Mouse (Mus musculus): Measurements from ENCODE around the gene Fsd2. TPM values are rescaled to one million over a fixed set of nuclear protein-coding genes. Genes with fewer than 3 reads are reported as not detected.

Gene Fsd2
- polyA plus RNA-seq (2015; fragmentation: Nextera tagmentation; extraction: Ambion mirVana) = 0.21 and 0.59 TPM in 2 replicates

- ATAC-seq (ENCODE audit: low read depth) = no peak
- Histone ChIP-seq H3K9ac (ENCODE audit: low read depth, low read length) (no peak within 1 kb of the TSS), H3K27me3 (ENCODE audit: control insufficient read depth, insufficient read depth, low read depth, low read length) (no peaks in the 10 kb centered on the region), H3K9me3 (replicated peaks; ENCODE audit: control insufficient read depth, low read length) (no peaks in the 10 kb centered on the region), H3K4me1 (ENCODE audit: control insufficient read depth, low read depth, low read length) (no peaks in the 10 kb centered on the region), H3K4me2 (ENCODE audit: low read depth, low read length) (no peak within 1 kb of the TSS), H3K27ac (ENCODE audit: low read length) (no peak within 1 kb of the TSS), H3K36me3 (ENCODE audit: control insufficient read depth, insufficient read depth) (no peaks in the 10 kb centered on the region), H3K4me3 (ENCODE audit: low read depth, low read length) (no peak within 1 kb of the TSS)
- 77% methylated on average over 9 of the region's 9 CpGs for WGBS (ENCODE audit: insufficient replicate concordance)
These were observed at the start of gene Fsd2 for GRCm38 (mm10) chr7:81566892-81567291. Gene Fsd2 (minus strand): TSS chr7:81566944.

- 56% methylated on average over 9 of the region's 9 CpGs for WGBS (ENCODE audit: insufficient replicate concordance)
- Histone ChIP-seq H3K4me1 (ENCODE audit: control insufficient read depth, low read depth, low read length) (peaks cover under 1% of the 10 kb centered on the region; the same call in 1 of the 2 replicates), H3K27ac (ENCODE audit: low read length) (no peak overlapping the region), H3K4me2 (ENCODE audit: low read depth, low read length) (no peak overlapping the region), H3K36me3 (ENCODE audit: control insufficient read depth, insufficient read depth) (no peaks in the 10 kb centered on the region), H3K9ac (ENCODE audit: low read depth, low read length) (no peak overlapping the region), H3K9me3 (replicated peaks; ENCODE audit: control insufficient read depth, low read length) (no peaks in the 10 kb centered on the region), H3K27me3 (ENCODE audit: control insufficient read depth, insufficient read depth, low read depth, low read length) (no peaks in the 10 kb centered on the region), H3K4me3 (ENCODE audit: low read depth, low read length) (no peak overlapping the region)
- ATAC-seq (ENCODE audit: low read depth) = no peak
These were observed 48.3 kb upstream of the Fsd2 start for GRCm38 (mm10) chr7:81615031-81615430.

GRCm38 (mm10) chr7:81612856-81613635 is 46.3 kb upstream of the Fsd2 start:
- peaks cover 4% of the 10 kb centered on the region for H3K4me1 ChIP-seq (ENCODE audit: control insufficient read depth, low read depth, low read length)
- no peak overlapping the region for H3K4me2 ChIP-seq (ENCODE audit: low read depth, low read length)
- no peak overlapping the region for H3K27ac ChIP-seq (ENCODE audit: low read length)
- no peak overlapping the region for H3K9ac ChIP-seq (ENCODE audit: low read depth, low read length)
- no peaks in the 10 kb centered on the region for H3K36me3 ChIP-seq (ENCODE audit: control insufficient read depth, insufficient read depth)
- 76% methylated on average over 13 of the region's 13 CpGs for WGBS (ENCODE audit: insufficient replicate concordance)
- H3K4me3 ChIP-seq (ENCODE audit: low read depth, low read length) = no peak overlapping the region
- ATAC-seq (ENCODE audit: low read depth) = no peak
- H3K9me3 ChIP-seq (replicated peaks; ENCODE audit: control insufficient read depth, low read length) = no peaks in the 10 kb centered on the region
- no peaks in the 10 kb centered on the region for H3K27me3 ChIP-seq (ENCODE audit: control insufficient read depth, insufficient read depth, low read depth, low read length)

- Histone ChIP-seq H3K4me1 (ENCODE audit: control insufficient read depth, low read depth, low read length) (peaks cover 13% of the 10 kb centered on the region), H3K4me2 (ENCODE audit: low read depth, low read length) (0 out of 2 replicates have a peak overlapping the region, but pooled peaks have one; percentile 10), H3K36me3 (ENCODE audit: control insufficient read depth, insufficient read depth) (no peaks in the 10 kb centered on the region), H3K9ac (ENCODE audit: low read depth, low read length) (no peak overlapping the region), H3K4me3 (ENCODE audit: low read depth, low read length) (no peak overlapping the region), H3K9me3 (replicated peaks; ENCODE audit: control insufficient read depth, low read length) (no peaks in the 10 kb centered on the region), H3K27ac (ENCODE audit: low read length) (no peak overlapping the region), H3K27me3 (ENCODE audit: control insufficient read depth, insufficient read depth, low read depth, low read length) (no peaks in the 10 kb centered on the region)
- peak; percentile 65 for ATAC-seq (ENCODE audit: low read depth)
- 45% methylated on average over 18 of the region's 18 CpGs for WGBS (ENCODE audit: insufficient replicate concordance)
These were observed 43.4 kb upstream of the Fsd2 start for GRCm38 (mm10) chr7:81610125-81610524.

- Histone ChIP-seq H3K4me3 (ENCODE audit: low read depth, low read length) (no peak overlapping the region), H3K4me2 (ENCODE audit: low read depth, low read length) (no peak overlapping the region), H3K27me3 (ENCODE audit: control insufficient read depth, insufficient read depth, low read depth, low read length) (no peaks in the 10 kb centered on the region), H3K9ac (ENCODE audit: low read depth, low read length) (no peak overlapping the region), H3K4me1 (ENCODE audit: control insufficient read depth, low read depth, low read length) (peaks cover 18% of the 10 kb centered on the region), H3K9me3 (replicated peaks; ENCODE audit: control insufficient read depth, low read length) (no peaks in the 10 kb centered on the region), H3K36me3 (ENCODE audit: control insufficient read depth, insufficient read depth) (no peaks in the 10 kb centered on the region), H3K27ac (ENCODE audit: low read length) (no peak overlapping the region)
- 58% methylated on average over 5 of the region's 5 CpGs for WGBS (ENCODE audit: insufficient replicate concordance)
- ATAC-seq (ENCODE audit: low read depth) = no peak
These were observed 39.7 kb upstream of the Fsd2 start for GRCm38 (mm10) chr7:81606452-81606851.

GRCm38 (mm10) chr7:81605489-81605888 is 38.7 kb upstream of the Fsd2 start:
- H3K4me1 ChIP-seq (ENCODE audit: control insufficient read depth, low read depth, low read length) = peaks cover 18% of the 10 kb centered on the region
- no peak overlapping the region for H3K9ac ChIP-seq (ENCODE audit: low read depth, low read length)
- no peaks in the 10 kb centered on the region for H3K36me3 ChIP-seq (ENCODE audit: control insufficient read depth, insufficient read depth)
- WGBS (ENCODE audit: insufficient replicate concordance) = 9% methylated on average over 4 of the region's 4 CpGs
- H3K4me2 ChIP-seq (ENCODE audit: low read depth, low read length) = no peak overlapping the region
- H3K27me3 ChIP-seq (ENCODE audit: control insufficient read depth, insufficient read depth, low read depth, low read length) = no peaks in the 10 kb centered on the region
- H3K4me3 ChIP-seq (ENCODE audit: low read depth, low read length) = no peak overlapping the region
- no peaks in the 10 kb centered on the region for H3K9me3 ChIP-seq (replicated peaks; ENCODE audit: control insufficient read depth, low read length)
- no peak overlapping the region for H3K27ac ChIP-seq (ENCODE audit: low read length)
- ATAC-seq (ENCODE audit: low read depth) = peak; percentile 93

GRCm38 (mm10) chr7:81604991-81605390 is 38.2 kb upstream of the Fsd2 start:
- WGBS (ENCODE audit: insufficient replicate concordance) = 33% methylated on average over 5 of the region's 5 CpGs
- no peak overlapping the region for H3K27ac ChIP-seq (ENCODE audit: low read length)
- peak; percentile 39; the same call in 1 of the 2 replicates for ATAC-seq (ENCODE audit: low read depth)
- H3K4me2 ChIP-seq (ENCODE audit: low read depth, low read length) = no peak overlapping the region
- H3K4me1 ChIP-seq (ENCODE audit: control insufficient read depth, low read depth, low read length) = peaks cover 18% of the 10 kb centered on the region
- H3K27me3 ChIP-seq (ENCODE audit: control insufficient read depth, insufficient read depth, low read depth, low read length) = no peaks in the 10 kb centered on the region
- H3K9ac ChIP-seq (ENCODE audit: low read depth, low read length) = no peak overlapping the region
- no peak overlapping the region for H3K4me3 ChIP-seq (ENCODE audit: low read depth, low read length)
- H3K9me3 ChIP-seq (replicated peaks; ENCODE audit: control insufficient read depth, low read length) = no peaks in the 10 kb centered on the region
- H3K36me3 ChIP-seq (ENCODE audit: control insufficient read depth, insufficient read depth) = no peaks in the 10 kb centered on the region

GRCm38 (mm10) chr7:81599379-81600280 is 32.9 kb upstream of the Fsd2 start:
- Histone ChIP-seq H3K4me1 (ENCODE audit: control insufficient read depth, low read depth, low read length) (peaks cover 6% of the 10 kb centered on the region; the same call in 1 of the 2 replicates), H3K36me3 (ENCODE audit: control insufficient read depth, insufficient read depth) (peaks cover 25% of the 10 kb centered on the region), H3K27ac (ENCODE audit: low read length) (no peak overlapping the region), H3K9me3 (replicated peaks; ENCODE audit: control insufficient read depth, low read length) (no peaks in the 10 kb centered on the region), H3K4me2 (ENCODE audit: low read depth, low read length) (no peak overlapping the region), H3K4me3 (ENCODE audit: low read depth, low read length) (no peak overlapping the region), H3K27me3 (ENCODE audit: control insufficient read depth, insufficient read depth, low read depth, low read length) (no peaks in the 10 kb centered on the region), H3K9ac (ENCODE audit: low read depth, low read length) (no peak overlapping the region)
- WGBS (ENCODE audit: insufficient replicate concordance) = 77% methylated on average over 8 of the region's 8 CpGs
- ATAC-seq (ENCODE audit: low read depth) = no peak
